In the genomic region with DNA sequence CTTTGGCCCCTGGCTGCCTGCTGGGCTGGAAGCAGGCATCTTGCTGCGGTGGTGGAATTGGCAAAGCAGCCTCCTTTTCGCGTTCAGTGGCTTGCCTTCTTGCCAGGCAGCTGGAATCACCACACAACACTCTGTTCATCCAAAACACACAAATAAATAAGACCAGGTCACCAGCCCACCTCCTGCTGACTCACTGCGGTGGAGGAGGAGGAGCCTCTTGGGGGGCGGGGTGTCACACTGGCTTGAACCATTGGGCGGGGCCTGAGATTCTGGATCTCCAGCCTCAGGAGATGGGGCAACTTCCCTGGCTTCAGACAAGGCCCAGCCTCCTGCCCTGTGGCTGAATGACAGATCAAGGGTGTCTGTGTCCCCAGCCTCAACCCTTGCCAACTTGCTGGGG, we compare ENCODE assay signal across 8 mouse cellular contexts. TPM values are rescaled to one million over a fixed set of nuclear protein-coding genes. Genes with fewer than 3 reads are reported as not detected.
DNase-seq lines count a peak whose midpoint lies in the region; ATAC-seq and TF ChIP-seq lines count a peak whose summit lies in the region.

No protein-coding gene starts in this region.

- no peak for ATAC-seq in forebrain, embryonic 14.5 days
- no peak for ATAC-seq in forebrain, embryonic 15.5 days (replicated peaks)
- ATAC-seq in limb, embryonic 13.5 days (ENCODE audit: low FRiP score, low read depth): peak; percentile 41; the same call in 1 of the 2 replicates
- ATAC-seq in forebrain, postnatal 0 days: no peak

- H3ac ChIP-seq in myocyte (ENCODE audit: control insufficient read depth, insufficient read length): no peak overlapping the region

- H3K27ac ChIP-seq in forebrain, embryonic 14.5 days (ENCODE audit: low read depth, low read length): no peak overlapping the region
- no peak overlapping the region for H3K27ac ChIP-seq in forebrain, embryonic 15.5 days (replicated peaks)
- no peak overlapping the region for H3K27ac ChIP-seq in limb, embryonic 13.5 days
- H3K27ac ChIP-seq in forebrain, postnatal 0 days (ENCODE audit: low read depth, low read length): no peak overlapping the region

- no peak overlapping the region for H3K9ac ChIP-seq in forebrain, embryonic 14.5 days (ENCODE audit: low read length)
- no peak overlapping the region for H3K9ac ChIP-seq in forebrain, embryonic 15.5 days (replicated peaks)
- no peak overlapping the region for H3K9ac ChIP-seq in limb, embryonic 13.5 days
- no peak overlapping the region for H3K9ac ChIP-seq in forebrain, postnatal 0 days

- peak; percentile 39 for DNase-seq in forebrain, embryonic 14.5 days (ENCODE audit: low spot score)
- peak; percentile 51 for DNase-seq in ES-CJ7 (ENCODE audit: low read depth, low spot score)
- peak; percentile 56 for DNase-seq in embryo, embryonic 9.5 days (ENCODE audit: extremely low spot score)
- peak; percentile 52 for DNase-seq in heart, postnatal 25 days (ENCODE audit: low spot score)
- no peak for DNase-seq in forebrain, postnatal 0 days

- no peaks in the 10 kb centered on the region for H3K79me2 ChIP-seq in myocyte (ENCODE audit: control insufficient read depth, insufficient read depth)

- WGBS in forebrain, embryonic 14.5 days: 20% methylated on average over 6 of the region's 6 CpGs
- WGBS in forebrain, embryonic 15.5 days: 15% methylated on average over 6 of the region's 6 CpGs
- 12% methylated on average over 6 of the region's 6 CpGs for WGBS in limb, embryonic 13.5 days
- WGBS in forebrain, postnatal 0 days: 14% methylated on average over 6 of the region's 6 CpGs

- peak; percentile 47 for TF ChIP-seq POLR2A in myocyte (IDR thresholded peaks at IDR 0.05; ENCODE audit: insufficient read length, low read depth)

- H3K36me3 ChIP-seq in forebrain, embryonic 14.5 days (ENCODE audit: control insufficient read depth, insufficient read depth, low read length): no peaks in the 10 kb centered on the region
- H3K36me3 ChIP-seq in forebrain, embryonic 15.5 days: no peaks in the 10 kb centered on the region
- H3K36me3 ChIP-seq in limb, embryonic 13.5 days: no peaks in the 10 kb centered on the region
- no peaks in the 10 kb centered on the region for H3K36me3 ChIP-seq in myocyte (ENCODE audit: control insufficient read depth, insufficient read depth)
- no peaks in the 10 kb centered on the region; the same call in 1 of the 2 replicates for H3K36me3 ChIP-seq in forebrain, postnatal 0 days (ENCODE audit: insufficient read depth)

- H3K9me3 ChIP-seq in forebrain, embryonic 14.5 days (replicated peaks; ENCODE audit: control insufficient read depth, low read length): no peaks in the 10 kb centered on the region
- no peaks in the 10 kb centered on the region for H3K9me3 ChIP-seq in forebrain, embryonic 15.5 days
- no peaks in the 10 kb centered on the region for H3K9me3 ChIP-seq in limb, embryonic 13.5 days
- H3K9me3 ChIP-seq in forebrain, postnatal 0 days (ENCODE audit: low read length): no peaks in the 10 kb centered on the region

- intact Hi-C loops in heart, postnatal 25 days (cut with DNase I): no loop called here

- peaks cover 36% of the 10 kb centered on the region for H3K4me1 ChIP-seq in forebrain, embryonic 14.5 days (ENCODE audit: control insufficient read depth, insufficient read depth, low read length)
- peaks cover 54% of the 10 kb centered on the region for H3K4me1 ChIP-seq in forebrain, embryonic 15.5 days
- H3K4me1 ChIP-seq in limb, embryonic 13.5 days: peaks cover 47% of the 10 kb centered on the region
- peaks cover 4% of the 10 kb centered on the region for H3K4me1 ChIP-seq in forebrain, postnatal 0 days (ENCODE audit: insufficient read depth)

- no peak overlapping the region for H3K4me3 ChIP-seq in forebrain, embryonic 14.5 days (ENCODE audit: low read depth, low read length)
- no peak overlapping the region for H3K4me3 ChIP-seq in forebrain, embryonic 15.5 days
- H3K4me3 ChIP-seq in limb, embryonic 13.5 days: no peak overlapping the region
- H3K4me3 ChIP-seq in myocyte: no peak overlapping the region
- no peak overlapping the region for H3K4me3 ChIP-seq in forebrain, postnatal 0 days (ENCODE audit: low read depth, low read length)

- no peak overlapping the region for H3K4me2 ChIP-seq in forebrain, embryonic 14.5 days (ENCODE audit: low read length)
- H3K4me2 ChIP-seq in forebrain, embryonic 15.5 days (replicated peaks): no peak overlapping the region
- H3K4me2 ChIP-seq in limb, embryonic 13.5 days (replicated peaks): no peak overlapping the region
- H3K4me2 ChIP-seq in myocyte (ENCODE audit: low read depth): peak overlapping the region; percentile 41
- H3K4me2 ChIP-seq in forebrain, postnatal 0 days (ENCODE audit: low read depth): no peak overlapping the region

- no peaks in the 10 kb centered on the region for H3K27me3 ChIP-seq in forebrain, embryonic 14.5 days (replicated peaks; ENCODE audit: control insufficient read depth, insufficient read depth, low read length)
- H3K27me3 ChIP-seq in forebrain, embryonic 15.5 days: no peaks in the 10 kb centered on the region
- H3K27me3 ChIP-seq in limb, embryonic 13.5 days: peaks cover 6% of the 10 kb centered on the region; the same call in 1 of the 2 replicates
- H3K27me3 ChIP-seq in myocyte (ENCODE audit: control insufficient read depth, insufficient read depth, insufficient read length): peaks cover 10% of the 10 kb centered on the region
- H3K27me3 ChIP-seq in forebrain, postnatal 0 days (ENCODE audit: insufficient read depth, low read length): no peaks in the 10 kb centered on the region

- TF ChIP-seq CTCF in forebrain, postnatal 0 days (IDR thresholded peaks at IDR 0.05; ENCODE audit: low read depth): no peak

TF ChIP-seq in myocyte, 11 proteins besides CTCF, POLR2A, EP300 and RAD21:
- peak in 1 of 3 experiments; percentile 57 for TF ChIP-seq MYOD1 (IDR thresholded peaks at IDR 0.05; ENCODE audit: control insufficient read depth in 1 of 3, insufficient read length in 2 of 3, low read depth in 2 of 3)
- peak in 1 of 3 experiments; percentile 48 for TF ChIP-seq MYOG (IDR thresholded peaks at IDR 0.05; ENCODE audit: control insufficient read depth in 1 of 3, insufficient read depth in 1 of 3, insufficient read length in 2 of 3, low read depth in 2 of 3)
- TF ChIP-seq E2F4 (IDR thresholded peaks at IDR 0.05; ENCODE audit: insufficient read depth): no peak

RNA-seq across cellular contexts. Expression of gene Shisal1, which starts 34.5 kb away (rescaled TPM):
- 7.9 and 9.6 TPM in 2 replicates for polyA plus RNA-seq in forebrain, embryonic 14.5 days (2014; fragmentation: Nextera tagmentation; extraction: Ambion mirVana)
- 11.3 and 12.5 TPM in 2 replicates for polyA plus RNA-seq in forebrain, embryonic 15.5 days (2015; fragmentation: Nextera tagmentation; extraction: Ambion mirVana)
- 1 to 10 TPM in 1 of 2 experiments, under 1 TPM in 1; 0.75 to 2.4 TPM for total RNA-seq in heart, postnatal 25 days (2021)
- polyA plus RNA-seq in limb, embryonic 13.5 days (2015; fragmentation: Nextera tagmentation; extraction: Ambion mirVana): 1.9 and 2.0 TPM in 2 replicates
- polyA plus RNA-seq in myocyte (2012; fragmentation: generic; extraction: Trizol): 2.2 TPM
- total RNA-seq in forebrain, postnatal 0 days (2014; rRNA removed): 28.8 and 48.4 TPM in 2 replicates
- 10.8 and 19.0 TPM in 2 replicates for polyA plus RNA-seq in forebrain, postnatal 0 days (2015; fragmentation: Nextera tagmentation; extraction: Ambion mirVana)
